Mouse (Mus musculus): ENCODE measurements around the gene Ralb. TPM values are rescaled to one million over a fixed set of nuclear protein-coding genes. Genes with fewer than 3 reads are reported as not detected.
A peak's percentile ranks its signal among the peaks of the same experiment; 100 is the strongest.

Ralb gene
- polyA plus RNA-seq, 1 experiment from 2014 or later: 58.8 TPM

GRCm38 (mm10) chr1:119503181-119503580 lies 1.4 kb downstream of the Ralb start:
- H3K4me1 ChIP-seq: peaks cover 56% of the 10 kb centered on the region
- no peak for ATAC-seq
- H3K4me2 ChIP-seq: peak overlapping the region; percentile 88
- peaks cover 13% of the 10 kb centered on the region for H3K36me3 ChIP-seq
- H3K9ac ChIP-seq: peak overlapping the region; percentile 76; the same call in 1 of the 2 replicates
- WGBS (ENCODE audit: insufficient replicate concordance): 52% methylated on average over 3 of the region's 3 CpGs
- H3K27ac ChIP-seq: no peak overlapping the region
- peaks cover 21% of the 10 kb centered on the region for H3K27me3 ChIP-seq (replicated peaks)
- H3K4me3 ChIP-seq: peak overlapping the region; percentile 71
- H3K9me3 ChIP-seq (replicated peaks): no peaks in the 10 kb centered on the region

GRCm38 (mm10) chr1:119502729-119503128 lies 1.9 kb downstream of the Ralb start:
- peaks cover 13% of the 10 kb centered on the region for H3K36me3 ChIP-seq
- peaks cover 19% of the 10 kb centered on the region for H3K27me3 ChIP-seq (replicated peaks)
- peak overlapping the region; percentile 88 for H3K4me2 ChIP-seq
- peak overlapping the region; percentile 71; the same call in 1 of the 2 replicates for H3K4me3 ChIP-seq
- H3K9ac ChIP-seq: no peak overlapping the region; the same call in 1 of the 2 replicates
- no peak overlapping the region for H3K27ac ChIP-seq
- no peaks in the 10 kb centered on the region for H3K9me3 ChIP-seq (replicated peaks)
- H3K4me1 ChIP-seq: peaks cover 58% of the 10 kb centered on the region
- ATAC-seq: no peak
- 85% methylated on average over 11 of the region's 11 CpGs for WGBS (ENCODE audit: insufficient replicate concordance)

GRCm38 (mm10) chr1:119501881-119502280 lies 2.7 kb downstream of the Ralb start:
- no peak overlapping the region for H3K4me3 ChIP-seq
- peaks cover 58% of the 10 kb centered on the region for H3K4me1 ChIP-seq
- peak overlapping the region; percentile 88 for H3K4me2 ChIP-seq
- ATAC-seq: no peak
- H3K9me3 ChIP-seq (replicated peaks): no peaks in the 10 kb centered on the region
- no peak overlapping the region for H3K9ac ChIP-seq
- peaks cover 13% of the 10 kb centered on the region for H3K36me3 ChIP-seq
- H3K27ac ChIP-seq: no peak overlapping the region
- 34% methylated on average over 8 of the region's 8 CpGs for WGBS (ENCODE audit: insufficient replicate concordance)
- peaks cover 11% of the 10 kb centered on the region for H3K27me3 ChIP-seq (replicated peaks)

GRCm38 (mm10) chr1:119499456-119499855 lies 5.1 kb downstream of the Ralb start:
- Histone ChIP-seq H3K9me3 (replicated peaks) (no peaks in the 10 kb centered on the region), H3K4me1 (peaks cover 49% of the 10 kb centered on the region), H3K4me3 (no peak overlapping the region), H3K27ac (no peak overlapping the region), H3K9ac (no peak overlapping the region), H3K27me3 (replicated peaks) (no peaks in the 10 kb centered on the region), H3K36me3 (peaks cover 17% of the 10 kb centered on the region), H3K4me2 (no peak overlapping the region)
- ATAC-seq: no peak
- 78% methylated on average over 10 of the region's 10 CpGs for WGBS (ENCODE audit: insufficient replicate concordance)

GRCm38 (mm10) chr1:119498536-119499231 lies 5.9 kb downstream of the Ralb start:
- Histone ChIP-seq H3K36me3 (peaks cover 17% of the 10 kb centered on the region), H3K4me1 (peaks cover 41% of the 10 kb centered on the region), H3K4me2 (no peak overlapping the region), H3K27me3 (replicated peaks) (no peaks in the 10 kb centered on the region), H3K27ac (no peak overlapping the region), H3K9ac (no peak overlapping the region), H3K9me3 (replicated peaks) (no peaks in the 10 kb centered on the region), H3K4me3 (no peak overlapping the region)
- ATAC-seq: no peak
- WGBS (ENCODE audit: insufficient replicate concordance): 50% methylated on average over 9 of the region's 9 CpGs

GRCm38 (mm10) chr1:119497346-119498004 lies 7.1 kb downstream of the Ralb start:
- no peak overlapping the region for H3K9ac ChIP-seq
- H3K9me3 ChIP-seq (replicated peaks): no peaks in the 10 kb centered on the region
- peaks cover 20% of the 10 kb centered on the region for H3K36me3 ChIP-seq
- H3K27ac ChIP-seq: no peak overlapping the region
- no peaks in the 10 kb centered on the region for H3K27me3 ChIP-seq (replicated peaks)
- ATAC-seq: no peak
- H3K4me1 ChIP-seq: peaks cover 38% of the 10 kb centered on the region
- no peak overlapping the region for H3K4me2 ChIP-seq
- WGBS (ENCODE audit: insufficient replicate concordance): 61% methylated on average over 5 of the region's 5 CpGs
- no peak overlapping the region for H3K4me3 ChIP-seq

GRCm38 (mm10) chr1:119495396-119495775 lies 9.2 kb downstream of the Ralb start:
- H3K4me1 ChIP-seq: peaks cover 36% of the 10 kb centered on the region
- H3K4me2 ChIP-seq: no peak overlapping the region
- no peak overlapping the region for H3K4me3 ChIP-seq
- 79% methylated on average over 6 of the region's 6 CpGs for WGBS (ENCODE audit: insufficient replicate concordance)
- no peak for ATAC-seq
- H3K27ac ChIP-seq: no peak overlapping the region
- H3K9ac ChIP-seq: no peak overlapping the region
- H3K36me3 ChIP-seq: peaks cover 9% of the 10 kb centered on the region; the same call in 1 of the 2 replicates
- no peaks in the 10 kb centered on the region for H3K27me3 ChIP-seq (replicated peaks)
- no peaks in the 10 kb centered on the region for H3K9me3 ChIP-seq (replicated peaks)

- H3K27me3 ChIP-seq (replicated peaks): no peaks in the 10 kb centered on the region
- H3K27ac ChIP-seq: no peak overlapping the region
- ATAC-seq: no peak; the same call in 1 of the 2 replicates
- H3K4me1 ChIP-seq: peaks cover 36% of the 10 kb centered on the region
- no peak overlapping the region for H3K4me3 ChIP-seq
- H3K36me3 ChIP-seq: peaks cover 7% of the 10 kb centered on the region; the same call in 1 of the 2 replicates
- WGBS (ENCODE audit: insufficient replicate concordance): 82% methylated on average over 9 of the region's 9 CpGs
- no peak overlapping the region for H3K9ac ChIP-seq
- H3K9me3 ChIP-seq (replicated peaks): no peaks in the 10 kb centered on the region
- no peak overlapping the region for H3K4me2 ChIP-seq
Observed at GRCm38 (mm10) chr1:119494712-119495395, 9.7 kb downstream of the Ralb start.

- Histone ChIP-seq H3K27me3 (replicated peaks) (no peaks in the 10 kb centered on the region), H3K9me3 (replicated peaks) (no peaks in the 10 kb centered on the region), H3K4me2 (no peak overlapping the region), H3K9ac (no peak overlapping the region), H3K4me3 (no peak overlapping the region), H3K27ac (no peak overlapping the region), H3K4me1 (peaks cover 33% of the 10 kb centered on the region), H3K36me3 (peaks cover 7% of the 10 kb centered on the region; the same call in 1 of the 2 replicates)
- no peak for ATAC-seq
- WGBS (ENCODE audit: insufficient replicate concordance): 72% methylated on average over 2 of the region's 2 CpGs
Observed at GRCm38 (mm10) chr1:119494024-119494711, 10.4 kb downstream of the Ralb start.

- no peak overlapping the region for H3K9ac ChIP-seq
- no peaks in the 10 kb centered on the region for H3K9me3 ChIP-seq (replicated peaks)
- H3K27ac ChIP-seq: no peak overlapping the region
- ATAC-seq: no peak
- H3K36me3 ChIP-seq: peaks cover 7% of the 10 kb centered on the region; the same call in 1 of the 2 replicates
- H3K4me2 ChIP-seq: peak overlapping the region; percentile 28
- H3K4me1 ChIP-seq: peaks cover 25% of the 10 kb centered on the region
- no peak overlapping the region for H3K4me3 ChIP-seq
- WGBS (ENCODE audit: insufficient replicate concordance): 58% methylated on average over 1 of the region's 1 CpGs
- no peaks in the 10 kb centered on the region for H3K27me3 ChIP-seq (replicated peaks)
Observed at GRCm38 (mm10) chr1:119492505-119492904, 12.1 kb downstream of the Ralb start.

- Histone ChIP-seq H3K9me3 (replicated peaks) (no peaks in the 10 kb centered on the region), H3K27ac (no peak overlapping the region), H3K4me3 (no peak overlapping the region), H3K9ac (0 out of 2 replicates have a peak overlapping the region, but pooled peaks have one; percentile 17), H3K27me3 (replicated peaks) (no peaks in the 10 kb centered on the region), H3K36me3 (peaks cover 7% of the 10 kb centered on the region), H3K4me1 (peaks cover 25% of the 10 kb centered on the region), H3K4me2 (peak overlapping the region; percentile 28)
- peak; percentile 66 for ATAC-seq
- WGBS (ENCODE audit: insufficient replicate concordance): 26% methylated on average over 11 of the region's 11 CpGs
Observed at GRCm38 (mm10) chr1:119492097-119492496, 12.5 kb downstream of the Ralb start.
